32 mouse cellular contexts compared by ENCODE assay signal in the genomic region with DNA sequence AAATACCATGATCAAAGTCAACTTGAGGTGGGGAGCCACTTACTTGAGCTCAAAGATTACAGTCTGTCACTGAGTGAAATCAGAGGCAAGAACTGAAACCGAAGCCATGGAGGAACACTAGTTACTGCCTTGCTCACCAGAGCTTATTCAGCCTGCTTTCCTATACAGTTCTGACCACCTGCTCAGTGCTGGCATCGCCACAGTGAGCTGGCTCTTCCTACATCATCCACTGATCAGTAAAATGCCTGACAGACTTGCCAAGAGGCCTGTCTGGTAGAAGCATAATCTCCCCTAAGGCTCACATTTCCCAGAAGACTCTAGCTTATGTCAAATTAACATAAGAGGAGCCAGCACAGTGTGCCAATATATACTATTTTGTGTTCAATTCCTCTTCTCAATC.
DNase-seq lines count a peak whose midpoint lies in the region; ATAC-seq lines count a peak whose summit lies in the region.
"Had no signal": no experiment of that assay in that cellular context is flagged by ENCODE, and none has a peak within 500 bp of the region (broad histone marks: within the 10 kb centered on the region; RNA-seq: fewer than 3 reads in every experiment).

No protein-coding gene starts in this region.

- DNase-seq in cerebellum, postnatal 10 days, result peak; percentile 61 to 81
- no peak for DNase-seq in cerebellum, adult 11-12 months
- DNase-seq in forebrain, embryonic 14.5 days (ENCODE audit: low spot score), result peak; percentile 28
- peak; percentile 16 for DNase-seq in layer of hippocampus, adult 9-11 months
- no peak for DNase-seq in layer of hippocampus, postnatal 25 days (ENCODE audit: extremely low spot score in 1 of 2, low spot score in 1 of 2)
- peak; percentile 15 for DNase-seq in brain, adult 2 months (ENCODE audit: low read depth, low spot score)
- no peak for DNase-seq in adrenal gland, adult 18-20 months (ENCODE audit: low spot score in 2 of 2)
- DNase-seq: adrenal gland, adult 8-10 months; cerebellum, adult 8-10 months; gastrocnemius, adult 2 months; gastrocnemius, postnatal 36 days; heart, adult 18-20 months; heart, postnatal 36 days; kidney, adult 18-20 months; kidney, postnatal 25 days; liver, embryonic 13.5 days; lung, adult 18-20 months; midbrain, embryonic 14.5 days; retina, postnatal 1 day; thymus, adult 2 months; thymus, postnatal 36 days had no signal

- H3K27me3 ChIP-seq in forebrain, embryonic 14.5 days (replicated peaks; ENCODE audit: control insufficient read depth, insufficient read depth, low read length), result no peaks in the 10 kb centered on the region
- H3K27me3 ChIP-seq in forebrain, embryonic 12.5 days, result no peaks in the 10 kb centered on the region
- H3K27me3 ChIP-seq: CH12.LX; kidney, embryonic 15.5 days; limb, embryonic 15.5 days; liver, embryonic 13.5 days; neural tube, embryonic 15.5 days had no signal

- H3K9me3 ChIP-seq in forebrain, embryonic 14.5 days (replicated peaks; ENCODE audit: control insufficient read depth, low read length), result no peaks in the 10 kb centered on the region
- H3K9me3 ChIP-seq in forebrain, embryonic 12.5 days, result no peaks in the 10 kb centered on the region
- H3K9me3 ChIP-seq: kidney, embryonic 15.5 days; limb, embryonic 10.5 days; limb, embryonic 15.5 days; liver, embryonic 13.5 days; neural tube, embryonic 15.5 days had no signal

- no peak overlapping the region for H3K4me3 ChIP-seq in forebrain, embryonic 14.5 days (ENCODE audit: low read depth, low read length)
- no peak overlapping the region for H3K4me3 ChIP-seq in forebrain, embryonic 12.5 days (replicated peaks)
- H3K4me3 ChIP-seq: gastrocnemius, adult 2 months; kidney, embryonic 15.5 days; limb, embryonic 10.5 days; limb, embryonic 15.5 days; liver, embryonic 13.5 days; neural tube, embryonic 15.5 days had no signal

- WGBS in forebrain, embryonic 14.5 days, result 85% methylated on average over 2 of the region's 2 CpGs
- 81% methylated on average over 2 of the region's 2 CpGs for WGBS in forebrain, embryonic 12.5 days

- H3K9ac ChIP-seq in forebrain, embryonic 14.5 days (ENCODE audit: low read length), result no peak overlapping the region
- H3K9ac ChIP-seq in forebrain, embryonic 12.5 days, result no peak overlapping the region
- H3K9ac ChIP-seq: hindbrain, embryonic 14.5 days; kidney, embryonic 15.5 days; limb, embryonic 15.5 days; liver, embryonic 13.5 days; neural tube, embryonic 15.5 days had no signal

- H3K4me2 ChIP-seq in forebrain, embryonic 14.5 days (ENCODE audit: low read length), result no peak overlapping the region
- H3K4me2 ChIP-seq in forebrain, embryonic 12.5 days, result no peak overlapping the region
- H3K4me2 ChIP-seq: heart, embryonic 11.5 days; hindbrain, embryonic 14.5 days; kidney, embryonic 15.5 days; limb, embryonic 15.5 days; liver, embryonic 13.5 days; neural tube, embryonic 15.5 days had no signal

- no peaks in the 10 kb centered on the region for H3K36me3 ChIP-seq in forebrain, embryonic 14.5 days (ENCODE audit: control insufficient read depth, insufficient read depth, low read length)
- no peaks in the 10 kb centered on the region for H3K36me3 ChIP-seq in forebrain, embryonic 12.5 days (replicated peaks)
- H3K36me3 ChIP-seq: kidney, embryonic 15.5 days; limb, embryonic 10.5 days; limb, embryonic 15.5 days; liver, embryonic 13.5 days; neural tube, embryonic 15.5 days had no signal

- no peak; the same call in 1 of the 2 replicates for ATAC-seq in forebrain, embryonic 14.5 days
- ATAC-seq in forebrain, embryonic 12.5 days (ENCODE audit: low FRiP score), result no peak
- ATAC-seq: activated CD4-positive, CD25-positive, alpha-beta regulatory T cell, adult 4 months; lung, postnatal 0 days had no signal

- H3K27ac ChIP-seq in forebrain, embryonic 14.5 days (ENCODE audit: low read depth, low read length), result no peak overlapping the region
- H3K27ac ChIP-seq in forebrain, embryonic 12.5 days, result no peak overlapping the region
- H3K27ac ChIP-seq: gastrocnemius, adult 2 months; hindbrain, embryonic 14.5 days; kidney, embryonic 15.5 days; limb, embryonic 10.5 days; limb, embryonic 15.5 days; liver, embryonic 13.5 days; macrophage; neural tube, embryonic 15.5 days had no signal

- H3K4me1 ChIP-seq in forebrain, embryonic 14.5 days (ENCODE audit: control insufficient read depth, insufficient read depth, low read length), result no peaks in the 10 kb centered on the region
- H3K4me1 ChIP-seq in forebrain, embryonic 12.5 days, result no peaks in the 10 kb centered on the region
- H3K4me1 ChIP-seq: kidney, embryonic 15.5 days; limb, embryonic 10.5 days; limb, embryonic 15.5 days; liver, embryonic 13.5 days; neural tube, embryonic 15.5 days had no signal

Comparison
In these comparisons a context has a peak if more than half of its experiments do, and no peak if none do; other contexts are left out.
1. DNase-seq: peak in cerebellum, postnatal 10 days (2 of 2), forebrain, embryonic 14.5 days (single experiment), layer of hippocampus, adult 9-11 months (single experiment) and brain, adult 2 months (single experiment); none in cerebellum, adult 11-12 months (single experiment), layer of hippocampus, postnatal 25 days (0 of 2) and adrenal gland, adult 18-20 months (0 of 2).